Mouse (Mus musculus) frontal cortex, postnatal 25 days (tissue): ENCODE results near the gene Paics.
"Not testable (repeated sequence)": the region's sequence is repeated elsewhere in the genome, so short reads cannot be mapped to it uniquely, and the experiment has no call there.

ENCODE experiments used
- DNase-seq, 2 experiments: peaks; one replicate each; pipeline ENCODE4 v3.0.0; 2022; ENCODE audit warnings: low spot score in 2 of 2

Paics gene

GRCm38 (mm10) chr5:76950343-76951105, 583 bp upstream of the Paics start:
- no peak for DNase-seq

- DNase-seq, result no peak
These were observed 1.3 kb downstream of the Paics start for GRCm38 (mm10) chr5:76952112-76953040.

- no peak for DNase-seq
These were observed 2.7 kb downstream of the Paics start for GRCm38 (mm10) chr5:76953794-76954193.

GRCm38 (mm10) chr5:76954271-76954900, 3.3 kb downstream of the Paics start:
- DNase-seq, result no peak

GRCm38 (mm10) chr5:76955474-76955873, 4.4 kb downstream of the Paics start:
- no peak for DNase-seq

- no peak for DNase-seq
These were observed 6.8 kb downstream of the Paics start for GRCm38 (mm10) chr5:76957954-76958353.

- DNase-seq, result no peak
These were observed 8.5 kb downstream of the Paics start for GRCm38 (mm10) chr5:76959587-76959986.

GRCm38 (mm10) chr5:76962545-76962944, 11.4 kb downstream of the Paics start:
- DNase-seq, result no peak

GRCm38 (mm10) chr5:76964651-76965050, 13.5 kb downstream of the Paics start:
- no peak for DNase-seq

GRCm38 (mm10) chr5:76969250-76969649, 18.1 kb downstream of the Paics start:
- DNase-seq, result no peak

GRCm38 (mm10) chr5:76971115-76971514, 20.0 kb downstream of the Paics start:
- DNase-seq, result not testable (repeated sequence)

GRCm38 (mm10) chr5:76973488-76973887, 22.4 kb downstream of the Paics start:
- DNase-seq, result no peak

- DNase-seq, result no peak
These were observed 23.1 kb downstream of the Paics start for GRCm38 (mm10) chr5:76974207-76974553.

GRCm38 (mm10) chr5:76974554-76975285, 23.6 kb downstream of the Paics start, which contains the start of gene Srp72:
Srp72 (plus strand) TSS chr5:76974683.
- peak; percentile 50 to 68 for DNase-seq

GRCm38 (mm10) chr5:76975736-76976135, 24.6 kb downstream of the Paics start:
- no peak for DNase-seq

- DNase-seq, result no peak
These were observed 32.9 kb downstream of the Paics start for GRCm38 (mm10) chr5:76984015-76984414.

GRCm38 (mm10) chr5:76990789-76991188, 39.7 kb downstream of the Paics start:
- no peak for DNase-seq

- no peak for DNase-seq
These were observed 42.2 kb downstream of the Paics start for GRCm38 (mm10) chr5:76993174-76993814.

GRCm38 (mm10) chr5:76998416-76998815, 47.3 kb downstream of the Paics start:
- no peak for DNase-seq

- no peak for DNase-seq
These were observed 50.1 kb downstream of the Paics start for GRCm38 (mm10) chr5:77001192-77001591.
